Mouse (Mus musculus) small intestine, adult 2 months (tissue): ENCODE measurements around the gene Ikbip.

Source experiments
- CTCF ChIP-seq: fragments of 200-500 bp; IDR thresholded peaks from 2 replicates; pipeline ENCODE4 v1.5.1; 2012; ENCODE audit warnings: low read depth, mild to moderate bottlenecking, control low read depth, inconsistent platforms, low read length, moderate library complexity, mixed read lengths; ENCODE audit not compliant: insufficient replicate concordance, insufficient read length; ENCODE audit errors: extremely low read depth
- POLR2A ChIP-seq: fragments of 200-500 bp; IDR thresholded peaks from 2 replicates; pipeline ENCODE4 v1.6.1; 2012; ENCODE audit warnings: low read depth, mild to moderate bottlenecking, control low read depth, inconsistent platforms, low read length, moderate library complexity

GRCm38 (mm10) chr10:91051156-91051555 lies 31.6 kb upstream of the Ikbip start:
- no peak for TF ChIP-seq CTCF
- TF ChIP-seq POLR2A = no peak
